ENCODE assay signal across 8 mouse cellular contexts in the genomic region with DNA sequence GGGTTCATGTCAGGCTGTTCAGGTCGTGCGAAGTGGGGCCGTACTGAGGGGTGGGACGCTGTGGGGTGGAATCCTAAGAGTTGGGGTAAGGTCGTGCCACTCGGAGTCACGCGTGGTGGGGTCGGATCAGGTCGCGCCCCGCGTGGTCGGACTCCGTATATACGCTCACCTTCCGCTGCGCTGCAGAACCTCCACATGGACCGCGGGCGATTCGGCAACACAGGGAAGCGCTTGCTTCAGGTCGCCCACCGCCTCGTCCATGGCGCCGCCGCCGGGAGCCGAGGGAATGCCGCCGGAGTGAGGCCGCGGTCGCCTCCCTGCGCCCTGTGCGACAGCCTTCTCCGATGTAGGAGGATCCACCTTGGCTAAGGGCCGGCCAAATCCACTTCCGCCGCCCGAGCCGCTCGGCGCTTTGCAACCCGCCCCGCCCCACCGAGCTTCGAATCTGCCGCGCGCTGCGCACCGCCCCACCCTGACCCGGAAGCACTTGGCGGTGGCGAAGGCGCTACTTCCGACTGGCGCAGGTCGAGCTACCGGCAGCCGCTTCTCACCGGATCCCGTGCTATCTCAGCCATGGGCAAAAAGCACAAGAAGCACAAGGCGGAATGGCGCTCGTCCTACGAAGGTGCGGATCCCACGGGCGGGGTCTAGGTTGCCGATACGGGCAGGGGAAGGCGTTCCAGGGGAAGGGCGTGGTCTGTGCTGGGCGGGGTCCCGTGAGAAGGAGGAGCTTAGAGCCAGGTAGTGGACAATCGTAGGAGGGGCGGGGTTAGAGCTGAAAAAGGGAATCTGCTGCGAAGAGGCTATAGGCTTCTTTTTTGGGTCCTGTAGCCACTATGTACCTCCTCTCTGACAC. TPM values are rescaled to one million over a fixed set of nuclear protein-coding genes. Genes with fewer than 3 reads are reported as not detected.
DNase-seq lines count a peak whose midpoint lies in the region; ATAC-seq lines count a peak whose summit lies in the region.

A gene (minus strand): TSS at position 464 of the 856 bp plus-strand sequence.
A gene (plus strand): TSS at position 491 of the 856 bp plus-strand sequence.

- H3K4me2 ChIP-seq in forebrain, embryonic 14.5 days (ENCODE audit: low read length): peak within 1 kb of the TSS; percentile 69
- H3K4me2 ChIP-seq in neural tube, embryonic 15.5 days: peak within 1 kb of the TSS; percentile 91

- H3K27ac ChIP-seq in forebrain, embryonic 14.5 days (ENCODE audit: low read depth, low read length): peak within 1 kb of the TSS; percentile 81
- peak within 1 kb of the TSS; percentile 89 for H3K27ac ChIP-seq in neural tube, embryonic 15.5 days (replicated peaks)

- H3K27me3 ChIP-seq in forebrain, embryonic 14.5 days (replicated peaks; ENCODE audit: control insufficient read depth, insufficient read depth, low read length): no peaks in the 10 kb centered on the region
- H3K27me3 ChIP-seq in neural tube, embryonic 15.5 days (replicated peaks): no peaks in the 10 kb centered on the region

- H3K9ac ChIP-seq in forebrain, embryonic 14.5 days (ENCODE audit: low read length): peak within 1 kb of the TSS; percentile 76
- H3K9ac ChIP-seq in neural tube, embryonic 15.5 days (replicated peaks): peak within 1 kb of the TSS; percentile 82

- peaks cover 11% of the 10 kb centered on the region for H3K4me1 ChIP-seq in forebrain, embryonic 14.5 days (ENCODE audit: control insufficient read depth, insufficient read depth, low read length)
- peaks cover 17% of the 10 kb centered on the region for H3K4me1 ChIP-seq in neural tube, embryonic 15.5 days

- WGBS in forebrain, embryonic 14.5 days: under 1% methylated on average over 82 of the region's 82 CpGs
- WGBS in neural tube, embryonic 15.5 days: under 1% methylated on average over 78 of the region's 82 CpGs

- ATAC-seq in forebrain, embryonic 14.5 days: peak; percentile 98
- ATAC-seq in neural tube, embryonic 15.5 days (ENCODE audit: low FRiP score): peak; percentile 99

- intact Hi-C loops in heart, postnatal 14 days (cut with DNase I): no loop called here

- DNase-seq in ES-CJ7 (ENCODE audit: low read depth, low spot score): peak; percentile 90
- DNase-seq in cerebellum, adult 11 months: peak; percentile 88
- peak; percentile 94 for DNase-seq in forebrain, embryonic 14.5 days (ENCODE audit: low spot score)
- peak; percentile 94 to 96 for DNase-seq in heart, postnatal 14 days
- peak; percentile 87 for DNase-seq in layer of hippocampus, adult 11-12 months (ENCODE audit: low spot score)
- DNase-seq in lung, adult 18-20 months: peak; percentile 88 to 92
- DNase-seq in testis, postnatal 14 days (ENCODE audit: low spot score): peak; percentile 92

- no peaks in the 10 kb centered on the region for H3K9me3 ChIP-seq in forebrain, embryonic 14.5 days (replicated peaks; ENCODE audit: control insufficient read depth, low read length)
- no peaks in the 10 kb centered on the region for H3K9me3 ChIP-seq in neural tube, embryonic 15.5 days (replicated peaks)

- peaks cover 36% of the 10 kb centered on the region for H3K36me3 ChIP-seq in forebrain, embryonic 14.5 days (ENCODE audit: control insufficient read depth, insufficient read depth, low read length)
- H3K36me3 ChIP-seq in neural tube, embryonic 15.5 days: peaks cover 25% of the 10 kb centered on the region

- peak within 1 kb of the TSS; percentile 73 for H3K4me3 ChIP-seq in forebrain, embryonic 14.5 days (ENCODE audit: low read depth, low read length)
- peak within 1 kb of the TSS; percentile 85 for H3K4me3 ChIP-seq in neural tube, embryonic 15.5 days (replicated peaks)

RNA-seq across cellular contexts. Expression of the first gene that starts in this region (rescaled TPM):
- 19.3 and 23.2 TPM in 2 replicates for polyA plus RNA-seq in forebrain, embryonic 14.5 days (2014; fragmentation: Nextera tagmentation; extraction: Ambion mirVana)
- 1 to 10 TPM in 1 of 2 experiments, under 1 TPM in 1; 0.62 to 1.4 TPM for total RNA-seq in heart, postnatal 14 days (2021)
- 9.6 and 15.5 TPM in 2 replicates for polyA plus RNA-seq in neural tube, embryonic 15.5 days (2015; fragmentation: Nextera tagmentation; extraction: Ambion mirVana)

RNA-seq across cellular contexts. Expression of the second gene that starts in this region (rescaled TPM):
- 75.6 and 86.5 TPM in 2 replicates for polyA plus RNA-seq in forebrain, embryonic 14.5 days (2014; fragmentation: Nextera tagmentation; extraction: Ambion mirVana)
- 10 to 100 TPM; 23.3 to 24.8 TPM for total RNA-seq in heart, postnatal 14 days (2021)
- 68.8 and 78.1 TPM in 2 replicates for polyA plus RNA-seq in neural tube, embryonic 15.5 days (2015; fragmentation: Nextera tagmentation; extraction: Ambion mirVana)

Comparison
In these comparisons a context has a peak if more than half of its experiments do, and no peak if none do; other contexts are left out.
1. Peak in every context shown above with its lines: DNase-seq, ATAC-seq, H3K4me3 ChIP-seq and H3K27ac ChIP-seq.